ENCODE assay signal across 7 mouse cellular contexts in the genomic region with DNA sequence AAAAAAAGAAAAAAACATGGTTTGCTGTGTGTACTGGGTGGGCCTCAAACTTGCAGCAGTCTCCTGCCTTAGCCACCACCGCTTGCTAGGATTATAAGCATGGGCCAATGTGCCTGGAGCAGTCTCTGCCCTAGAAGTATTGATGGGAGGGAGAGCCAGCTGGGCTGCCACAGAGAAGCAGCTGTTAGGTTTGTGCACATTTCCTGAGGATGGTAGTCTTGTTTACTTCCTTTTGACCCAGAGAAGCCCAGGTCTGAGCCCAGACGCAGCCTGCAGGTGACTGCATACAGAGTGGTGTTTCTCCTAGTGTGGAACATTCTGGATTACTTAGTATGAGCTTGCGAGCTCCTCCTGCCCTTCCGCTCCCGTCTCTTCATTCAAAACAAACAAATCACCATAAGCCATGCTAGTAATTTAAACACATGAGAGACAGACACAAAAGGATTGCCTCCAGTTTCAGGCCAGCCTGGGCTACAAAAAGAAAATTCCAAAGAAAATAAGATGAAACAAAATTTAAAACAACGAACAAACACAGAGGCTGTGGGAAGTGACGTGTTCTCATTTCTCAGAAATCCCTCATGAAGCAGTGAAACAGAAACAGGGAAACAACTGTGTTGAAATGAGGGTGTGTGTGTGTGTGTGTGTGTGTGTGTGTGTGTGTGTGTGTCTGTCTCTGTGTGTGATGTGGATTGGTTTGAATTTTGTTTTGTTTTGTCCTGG. TPM values are rescaled to one million over a fixed set of nuclear protein-coding genes. Genes with fewer than 3 reads are reported as not detected.
DNase-seq lines count a peak whose midpoint lies in the region; ATAC-seq and TF ChIP-seq lines count a peak whose summit lies in the region.

No protein-coding gene starts in this region.

- no peak for TF ChIP-seq POLR2A in testis, adult 2 months (IDR thresholded peaks at IDR 0.05; ENCODE audit: control insufficient read depth, low read depth, low read length)

- no peaks in the 10 kb centered on the region for H3K36me3 ChIP-seq in testis, adult 2 months (ENCODE audit: control insufficient read depth, insufficient read depth, low read length)
- peaks cover 75% of the 10 kb centered on the region for H3K36me3 ChIP-seq in forebrain, embryonic 10.5 days (replicated peaks)
- H3K36me3 ChIP-seq in limb, embryonic 10.5 days: peaks cover 74% of the 10 kb centered on the region
- H3K36me3 ChIP-seq in splenic B cell, adult 2 months (ENCODE audit: control insufficient read depth, insufficient read depth, low read length, poor library complexity, severe bottlenecking): peaks cover 10% of the 10 kb centered on the region

- 92% methylated on average over 7 of the region's 7 CpGs for WGBS in forebrain, embryonic 10.5 days
- WGBS in limb, embryonic 10.5 days: 88% methylated on average over 7 of the region's 7 CpGs

- TF ChIP-seq CTCF in testis, adult 2 months (IDR thresholded peaks at IDR 0.05; ENCODE audit: control insufficient read depth, insufficient read depth, insufficient replicate concordance, low read depth, low read length): no peak

- peaks cover 5% of the 10 kb centered on the region; the same call in 1 of the 2 replicates for H3K4me1 ChIP-seq in testis, adult 2 months (ENCODE audit: control insufficient read depth, insufficient read depth, low read length)
- peaks cover 62% of the 10 kb centered on the region for H3K4me1 ChIP-seq in forebrain, embryonic 10.5 days
- H3K4me1 ChIP-seq in limb, embryonic 10.5 days: peaks cover 48% of the 10 kb centered on the region

- ATAC-seq in erythroid progenitor cell, adult 5-6 weeks (replicated peaks; ENCODE audit: low FRiP score, poor library complexity, severe bottlenecking): no peak

- peak overlapping the region; percentile 34 for H3K27ac ChIP-seq in testis, adult 2 months (ENCODE audit: control insufficient read depth, insufficient read depth, low read depth, low read length)
- peak overlapping the region; percentile 72 for H3K27ac ChIP-seq in forebrain, embryonic 10.5 days
- H3K27ac ChIP-seq in limb, embryonic 10.5 days: peak overlapping the region; percentile 26; the same call in 1 of the 2 replicates

- no peak overlapping the region for H3K4me3 ChIP-seq in testis, adult 2 months (ENCODE audit: control insufficient read depth, low read depth, low read length)
- no peak overlapping the region; the same call in 1 of the 2 replicates for H3K4me3 ChIP-seq in forebrain, embryonic 10.5 days
- no peak overlapping the region for H3K4me3 ChIP-seq in limb, embryonic 10.5 days

- no peak for DNase-seq in testis, postnatal 14 days (ENCODE audit: low spot score)
- DNase-seq in forebrain, embryonic 10.5 days (ENCODE audit: extremely low spot score, low spot score): no peak
- no peak for DNase-seq in limb, embryonic 10.5 days (ENCODE audit: low spot score)
- DNase-seq in splenic B cell, adult 2 months (ENCODE audit: low read depth, low spot score): peak; percentile 74
- no peak for DNase-seq in layer of hippocampus, postnatal 10 days (ENCODE audit: low spot score in 2 of 2)

- H3K27me3 ChIP-seq in testis, adult 2 months (ENCODE audit: control insufficient read depth, insufficient read depth, low read length): no peaks in the 10 kb centered on the region
- no peaks in the 10 kb centered on the region for H3K27me3 ChIP-seq in forebrain, embryonic 10.5 days (ENCODE audit: poor library complexity, severe bottlenecking)
- H3K27me3 ChIP-seq in limb, embryonic 10.5 days (ENCODE audit: low read depth, poor library complexity, severe bottlenecking): no peaks in the 10 kb centered on the region
- no peaks in the 10 kb centered on the region for H3K27me3 ChIP-seq in splenic B cell, adult 2 months (ENCODE audit: control insufficient read depth, insufficient read depth, low read length, poor library complexity, severe bottlenecking)

- peaks cover 5% of the 10 kb centered on the region; the same call in 1 of the 2 replicates for H3K9me3 ChIP-seq in forebrain, embryonic 10.5 days
- no peaks in the 10 kb centered on the region for H3K9me3 ChIP-seq in limb, embryonic 10.5 days (replicated peaks)

RNA-seq across cellular contexts. Expression of gene Mcl1, which starts 10.2 kb away (rescaled TPM):
- 27.4 and 40.2 TPM in 2 replicates for polyA plus RNA-seq in testis, adult 2 months (2012; rRNA removed)
- 42.1 and 42.9 TPM in 2 replicates for polyA plus RNA-seq in forebrain, embryonic 10.5 days (2016; fragmentation: Nextera tagmentation; extraction: Ambion mirVana)
- 49.7 and 52.1 TPM in 2 replicates for polyA plus RNA-seq in limb, embryonic 10.5 days (2016; fragmentation: Nextera tagmentation; extraction: Ambion mirVana)
- total RNA-seq in layer of hippocampus, postnatal 10 days (2021): 10 to 100 TPM; 68.0 TPM
- total RNA-seq in erythroid progenitor cell, adult 5-6 weeks (2015; ENCODE audit: low replicate concordance): 161 and 212 TPM in 2 replicates
- total RNA-seq in erythroid progenitor cell, adult 5-6 weeks (2017; ENCODE audit: low replicate concordance): 104 and 138 TPM in 2 replicates

RNA-seq across cellular contexts. Expression of gene Adamtsl4, which starts 19.0 kb away (rescaled TPM):
- 0.74 and 2.3 TPM in 2 replicates for polyA plus RNA-seq in testis, adult 2 months (2012; rRNA removed)
- polyA plus RNA-seq in forebrain, embryonic 10.5 days (2016; fragmentation: Nextera tagmentation; extraction: Ambion mirVana): 0.84 and 1.6 TPM in 2 replicates
- polyA plus RNA-seq in limb, embryonic 10.5 days (2016; fragmentation: Nextera tagmentation; extraction: Ambion mirVana): 0.63 and 0.77 TPM in 2 replicates
- total RNA-seq in layer of hippocampus, postnatal 10 days (2021): under 1 TPM; 0.69 to 0.94 TPM
- total RNA-seq in erythroid progenitor cell, adult 5-6 weeks (2015; ENCODE audit: low replicate concordance): 0.84 TPM in 1 of 2 replicates, not detected in the other
- total RNA-seq in erythroid progenitor cell, adult 5-6 weeks (2017; ENCODE audit: low replicate concordance): 0.39 and 1.2 TPM in 2 replicates

RNA-seq across cellular contexts. Expression of gene Ensa, which starts 44.0 kb away (rescaled TPM):
- 11.1 and 13.9 TPM in 2 replicates for polyA plus RNA-seq in testis, adult 2 months (2012; rRNA removed)
- polyA plus RNA-seq in forebrain, embryonic 10.5 days (2016; fragmentation: Nextera tagmentation; extraction: Ambion mirVana): 85.8 and 86.5 TPM in 2 replicates
- polyA plus RNA-seq in limb, embryonic 10.5 days (2016; fragmentation: Nextera tagmentation; extraction: Ambion mirVana): 74.6 and 88.2 TPM in 2 replicates
- total RNA-seq in layer of hippocampus, postnatal 10 days (2021): 100 to 1,000 TPM; 220 to 228 TPM
- total RNA-seq in erythroid progenitor cell, adult 5-6 weeks (2015; ENCODE audit: low replicate concordance): 65.4 and 75.3 TPM in 2 replicates
- 117 and 119 TPM in 2 replicates for total RNA-seq in erythroid progenitor cell, adult 5-6 weeks (2017; ENCODE audit: low replicate concordance)
